35 mouse cellular contexts compared by ENCODE assay signal in genomic region chr7:120195207-120195606, GRCm38 (mm10). TPM values are rescaled to one million over a fixed set of nuclear protein-coding genes. Genes with fewer than 3 reads are reported as not detected.
A peak's percentile ranks its signal among the peaks of the same experiment; 100 is the strongest.
DNase-seq lines count a peak whose midpoint lies in the region; ATAC-seq lines count a peak whose summit lies in the region.
"Had no signal": no experiment of that assay in that cellular context is flagged by ENCODE, and none has a peak within 500 bp of the region (broad histone marks: within the 10 kb centered on the region; RNA-seq: fewer than 3 reads in every experiment).

No protein-coding gene starts in this region.

- no peaks in the 10 kb centered on the region for H3K9me3 ChIP-seq in midbrain, embryonic 15.5 days
- H3K9me3 ChIP-seq: embryonic facial prominence, embryonic 12.5 days; G1E; heart, embryonic 12.5 days; kidney, embryonic 15.5 days; neural tube, embryonic 13.5 days had no signal

- peak; percentile 34 for DNase-seq in heart, adult 11 months
- DNase-seq in heart, postnatal 14 days = no peak
- DNase-seq in Muller cell, postnatal 12 days (ENCODE audit: inconsistent ontology term) = peak; percentile 26
- DNase-seq in ZHBTc4 (ENCODE audit: low read depth, low spot score) = peak; percentile 14
- DNase-seq in embryo, embryonic 11 days = no peak
- no peak for DNase-seq in adrenal gland, adult (ENCODE audit: inconsistent age in 2 of 2, low spot score in 1 of 2)
- DNase-seq: adrenal gland, postnatal 14 days; B cell, adult 2 months; cerebellum, adult 18-20 months; cerebellum, postnatal 14 days; gastrocnemius, postnatal 10 days; heart, adult 18-20 months; heart, postnatal 10 days; kidney, adult 11 months; kidney, postnatal 36 days; layer of hippocampus, postnatal 36 days; lung, postnatal 4 days; retina, postnatal 1 day; thymus, postnatal 14 days had no signal

- H3K4me3 ChIP-seq in midbrain, embryonic 15.5 days = no peak overlapping the region
- H3K4me3 ChIP-seq: embryonic facial prominence, embryonic 12.5 days; heart, embryonic 12.5 days; kidney, embryonic 15.5 days; myocyte; neural tube, embryonic 13.5 days had no signal

- H3K4me1 ChIP-seq in midbrain, embryonic 15.5 days = no peaks in the 10 kb centered on the region
- H3K4me1 ChIP-seq: neural tube, embryonic 13.5 days had no signal

- H3K4me2 ChIP-seq in midbrain, embryonic 15.5 days = no peak overlapping the region
- H3K4me2 ChIP-seq: embryonic facial prominence, embryonic 12.5 days; heart, embryonic 12.5 days; kidney, embryonic 15.5 days; neural tube, embryonic 13.5 days had no signal

- H3K9ac ChIP-seq in midbrain, embryonic 15.5 days = no peak overlapping the region
- H3K9ac ChIP-seq: embryonic facial prominence, embryonic 12.5 days; heart, embryonic 12.5 days; kidney, embryonic 15.5 days; neural tube, embryonic 13.5 days had no signal

- no peak overlapping the region for H3K27ac ChIP-seq in midbrain, embryonic 15.5 days
- H3K27ac ChIP-seq: embryonic facial prominence, embryonic 12.5 days; kidney, embryonic 15.5 days; neural tube, embryonic 13.5 days had no signal

- ATAC-seq in midbrain, embryonic 15.5 days (replicated peaks) = peak; percentile 69; the same call in 1 of the 2 replicates

- intact Hi-C loops in heart, postnatal 14 days (cut with DNase I) = no loop called here

- H3K36me3 ChIP-seq in midbrain, embryonic 15.5 days (replicated peaks) = no peaks in the 10 kb centered on the region
- H3K36me3 ChIP-seq: embryonic facial prominence, embryonic 12.5 days; G1E; heart, embryonic 12.5 days; kidney, embryonic 15.5 days; neural tube, embryonic 13.5 days had no signal

- no peaks in the 10 kb centered on the region; the same call in 1 of the 2 replicates for H3K27me3 ChIP-seq in midbrain, embryonic 15.5 days (replicated peaks)
- H3K27me3 ChIP-seq: embryonic facial prominence, embryonic 12.5 days had no signal

- WGBS in midbrain, embryonic 15.5 days = 39% methylated on average over 4 of the region's 4 CpGs

RNA-seq across cellular contexts. Expression of gene Crym, which starts 6.7 kb away (rescaled TPM):
- total RNA-seq in heart, postnatal 14 days (2021) = under 1 TPM; 0.51 to 0.88 TPM
- polyA plus RNA-seq in midbrain, embryonic 15.5 days (2015; fragmentation: Nextera tagmentation; extraction: Ambion mirVana) = 21.7 and 30.7 TPM in 2 replicates
- total RNA-seq: CH12.LX; megakaryocyte-erythroid progenitor cell, adult 5-6 weeks had no signal
- polyA plus RNA-seq: G1E had no signal

RNA-seq across cellular contexts. Expression of gene Abca14, which starts 8.6 kb away (rescaled TPM):
- total RNA-seq in heart, postnatal 14 days (2021) = not detected
- not detected in 2 replicates for polyA plus RNA-seq in midbrain, embryonic 15.5 days (2015; fragmentation: Nextera tagmentation; extraction: Ambion mirVana)
- total RNA-seq: adrenal gland, postnatal 14 days; CH12.LX; gastrocnemius, postnatal 10 days; heart, adult 18-20 months; heart, postnatal 10 days; layer of hippocampus, adult 8-10 months; layer of hippocampus, postnatal 36 days; megakaryocyte-erythroid progenitor cell, adult 5-6 weeks had no signal
- polyA plus RNA-seq: embryonic facial prominence, embryonic 12.5 days; G1E; heart, embryonic 12.5 days; limb, embryonic 11.5 days; lung, embryonic 16.5 days; myocyte; neural tube, embryonic 13.5 days; spleen, adult 2 months had no signal

RNA-seq across cellular contexts. Expression of gene Anks4b, which starts 21.5 kb away (rescaled TPM):
- under 1 TPM in 1 of 2 experiments, not detected in 1; 0.12 TPM for total RNA-seq in heart, postnatal 14 days (2021)
- not detected in 2 replicates for polyA plus RNA-seq in midbrain, embryonic 15.5 days (2015; fragmentation: Nextera tagmentation; extraction: Ambion mirVana)
- total RNA-seq: CH12.LX; megakaryocyte-erythroid progenitor cell, adult 5-6 weeks had no signal
- polyA plus RNA-seq: G1E; limb, embryonic 11.5 days; lung, embryonic 16.5 days; myocyte; neural tube, embryonic 13.5 days; spleen, adult 2 months had no signal

RNA-seq across cellular contexts. Expression of gene Zp2, which starts 50.1 kb away (rescaled TPM):
- total RNA-seq in heart, postnatal 14 days (2021) = under 1 TPM; 0.32 to 0.41 TPM
- not detected in 2 replicates for polyA plus RNA-seq in midbrain, embryonic 15.5 days (2015; fragmentation: Nextera tagmentation; extraction: Ambion mirVana)
- total RNA-seq: adrenal gland, postnatal 14 days; layer of hippocampus, postnatal 36 days; liver, adult 2 months; megakaryocyte-erythroid progenitor cell, adult 5-6 weeks had no signal
- polyA plus RNA-seq: embryonic facial prominence, embryonic 12.5 days; G1E; heart, embryonic 12.5 days; limb, embryonic 11.5 days; liver, adult 2 months; liver, embryonic 16.5 days; lung, embryonic 16.5 days; neural tube, embryonic 13.5 days; spleen, adult 2 months; testis, adult 2 months had no signal

Comparison
In these comparisons a context has a peak if more than half of its experiments do, and no peak if none do; other contexts are left out.
1. DNase-seq: peak in heart, adult 11 months (single experiment), Muller cell, postnatal 12 days (single experiment) and ZHBTc4 (single experiment); none in heart, postnatal 14 days (0 of 2), embryo, embryonic 11 days (single experiment) and adrenal gland, adult (0 of 2).